Mouse (Mus musculus): ENCODE data around the gene Abcb6. TPM values are rescaled to one million over a fixed set of nuclear protein-coding genes. Genes with fewer than 3 reads are reported as not detected.

The Abcb6 gene
- polyA plus RNA-seq, 1 experiment from 2014 or later = 27.7 TPM

DNA sequence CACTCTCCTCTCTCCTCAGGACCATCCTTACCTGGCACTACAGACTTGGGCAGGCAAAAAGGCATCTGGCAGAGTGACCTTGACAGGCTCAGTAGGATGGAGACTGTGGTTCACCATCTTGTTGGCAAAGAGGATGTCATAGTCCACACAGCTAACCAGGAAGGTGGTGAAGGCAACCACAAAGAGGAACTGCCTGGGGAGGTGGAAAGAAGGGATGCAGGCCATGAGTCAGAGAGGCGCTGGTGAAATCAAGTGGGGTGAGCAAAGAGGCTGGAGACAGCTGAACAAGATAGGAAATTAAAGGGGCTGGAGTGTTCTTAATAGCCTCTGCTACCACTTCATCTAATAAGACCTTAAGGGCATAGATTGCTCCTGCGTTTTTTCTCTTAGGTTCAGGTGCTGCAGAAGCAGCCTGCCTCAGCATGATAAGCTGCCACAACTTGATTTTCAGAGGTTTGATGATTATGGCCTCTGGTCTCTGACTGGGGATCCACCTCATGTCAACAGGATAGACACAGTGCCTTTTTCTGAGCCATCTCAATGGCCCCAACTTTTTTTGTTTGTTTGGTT lies 7.8 kb upstream of the Abcb6 start:
- Histone ChIP-seq H3K4me2 (ENCODE audit: low read depth, low read length) (no peak overlapping the region), H3K27me3 (ENCODE audit: control insufficient read depth, insufficient read depth, low read length) (no peaks in the 10 kb centered on the region), H3K9me3 (replicated peaks; ENCODE audit: control insufficient read depth, low read length) (no peaks in the 10 kb centered on the region), H3K4me1 (ENCODE audit: control insufficient read depth, insufficient read depth, low read length) (peaks cover 10% of the 10 kb centered on the region), H3K27ac (ENCODE audit: low read length) (no peak overlapping the region), H3K36me3 (ENCODE audit: control insufficient read depth, insufficient read depth, low read length) (peaks cover 11% of the 10 kb centered on the region), H3K9ac (ENCODE audit: low read length) (no peak overlapping the region), H3K4me3 (replicated peaks; ENCODE audit: low read length) (no peak overlapping the region)
- ATAC-seq (ENCODE audit: insufficient read depth, low FRiP score) = no peak
- WGBS = 83% methylated on average over 2 of the region's 2 CpGs

- no peak for ATAC-seq (ENCODE audit: insufficient read depth, low FRiP score)
- Histone ChIP-seq H3K36me3 (ENCODE audit: control insufficient read depth, insufficient read depth, low read length) (peaks cover 19% of the 10 kb centered on the region), H3K27ac (ENCODE audit: low read length) (no peak overlapping the region), H3K4me2 (ENCODE audit: low read depth, low read length) (no peak overlapping the region), H3K9me3 (replicated peaks; ENCODE audit: control insufficient read depth, low read length) (0 out of 2 replicates have a peak, but pooled peaks cover 3% of the 10 kb centered on the region), H3K4me1 (ENCODE audit: control insufficient read depth, insufficient read depth, low read length) (peaks cover 10% of the 10 kb centered on the region), H3K4me3 (replicated peaks; ENCODE audit: low read length) (no peak overlapping the region), H3K9ac (ENCODE audit: low read length) (no peak overlapping the region), H3K27me3 (ENCODE audit: control insufficient read depth, insufficient read depth, low read length) (no peaks in the 10 kb centered on the region)
Measured at GRCm38 (mm10) chr1:75187126-75187525, 6.9 kb upstream of the Abcb6 start.

GRCm38 (mm10) chr1:75185495-75185894 lies 5.3 kb upstream of the Abcb6 start:
- Histone ChIP-seq H3K4me1 (ENCODE audit: control insufficient read depth, insufficient read depth, low read length) (peaks cover 6% of the 10 kb centered on the region), H3K4me3 (replicated peaks; ENCODE audit: low read length) (no peak overlapping the region), H3K27me3 (ENCODE audit: control insufficient read depth, insufficient read depth, low read length) (no peaks in the 10 kb centered on the region), H3K4me2 (ENCODE audit: low read depth, low read length) (no peak overlapping the region), H3K36me3 (ENCODE audit: control insufficient read depth, insufficient read depth, low read length) (peaks cover 20% of the 10 kb centered on the region), H3K9ac (ENCODE audit: low read length) (no peak overlapping the region), H3K27ac (ENCODE audit: low read length) (no peak overlapping the region), H3K9me3 (replicated peaks; ENCODE audit: control insufficient read depth, low read length) (0 out of 2 replicates have a peak, but pooled peaks cover 3% of the 10 kb centered on the region)
- ATAC-seq (ENCODE audit: insufficient read depth, low FRiP score) = no peak
- 93% methylated on average over 11 of the region's 11 CpGs for WGBS

DNA sequence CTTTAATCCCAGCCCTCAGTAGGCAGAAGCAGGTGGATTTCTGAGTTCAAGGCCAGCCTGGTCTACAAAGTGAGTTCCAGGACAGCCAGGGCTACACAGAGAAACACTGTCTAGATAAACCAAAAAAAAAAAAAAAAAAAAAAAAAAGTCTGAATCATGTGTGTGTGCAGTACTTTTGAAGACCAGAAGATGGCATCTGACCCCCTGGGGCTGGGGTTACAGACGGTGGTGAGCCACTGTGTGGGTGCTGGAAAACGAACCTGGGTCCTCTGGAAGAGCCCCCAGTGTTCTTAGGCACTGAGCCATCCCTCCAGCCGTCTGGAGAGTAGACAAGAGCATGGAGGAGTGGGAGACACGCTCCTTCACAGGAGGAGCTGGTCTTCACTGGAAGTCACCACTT lies 2.0 kb upstream of the Abcb6 start:
- no peak overlapping the region for H3K9ac ChIP-seq (ENCODE audit: low read length)
- peaks cover 16% of the 10 kb centered on the region for H3K36me3 ChIP-seq (ENCODE audit: control insufficient read depth, insufficient read depth, low read length)
- 71% methylated on average over 4 of the region's 4 CpGs for WGBS
- no peak overlapping the region for H3K4me2 ChIP-seq (ENCODE audit: low read depth, low read length)
- no peak overlapping the region for H3K4me3 ChIP-seq (replicated peaks; ENCODE audit: low read length)
- 0 out of 2 replicates have a peak, but pooled peaks cover 3% of the 10 kb centered on the region for H3K9me3 ChIP-seq (replicated peaks; ENCODE audit: control insufficient read depth, low read length)
- peaks cover 13% of the 10 kb centered on the region for H3K4me1 ChIP-seq (ENCODE audit: control insufficient read depth, insufficient read depth, low read length)
- no peaks in the 10 kb centered on the region for H3K27me3 ChIP-seq (ENCODE audit: control insufficient read depth, insufficient read depth, low read length)
- ATAC-seq (ENCODE audit: insufficient read depth, low FRiP score) = no peak
- no peak overlapping the region for H3K27ac ChIP-seq (ENCODE audit: low read length)

GRCm38 (mm10) chr1:75181377-75181870 lies 1.2 kb upstream of the Abcb6 start:
- peaks cover 15% of the 10 kb centered on the region for H3K36me3 ChIP-seq (ENCODE audit: control insufficient read depth, insufficient read depth, low read length)
- H3K4me2 ChIP-seq (ENCODE audit: low read depth, low read length) = no peak overlapping the region
- H3K9me3 ChIP-seq (replicated peaks; ENCODE audit: control insufficient read depth, low read length) = 0 out of 2 replicates have a peak, but pooled peaks cover 3% of the 10 kb centered on the region
- H3K27me3 ChIP-seq (ENCODE audit: control insufficient read depth, insufficient read depth, low read length) = no peaks in the 10 kb centered on the region
- no peak overlapping the region for H3K4me3 ChIP-seq (replicated peaks; ENCODE audit: low read length)
- ATAC-seq (ENCODE audit: insufficient read depth, low FRiP score) = no peak
- WGBS = 85% methylated on average over 4 of the region's 4 CpGs
- H3K4me1 ChIP-seq (ENCODE audit: control insufficient read depth, insufficient read depth, low read length) = peaks cover 13% of the 10 kb centered on the region
- no peak overlapping the region for H3K9ac ChIP-seq (ENCODE audit: low read length)
- no peak overlapping the region for H3K27ac ChIP-seq (ENCODE audit: low read length)

DNA sequence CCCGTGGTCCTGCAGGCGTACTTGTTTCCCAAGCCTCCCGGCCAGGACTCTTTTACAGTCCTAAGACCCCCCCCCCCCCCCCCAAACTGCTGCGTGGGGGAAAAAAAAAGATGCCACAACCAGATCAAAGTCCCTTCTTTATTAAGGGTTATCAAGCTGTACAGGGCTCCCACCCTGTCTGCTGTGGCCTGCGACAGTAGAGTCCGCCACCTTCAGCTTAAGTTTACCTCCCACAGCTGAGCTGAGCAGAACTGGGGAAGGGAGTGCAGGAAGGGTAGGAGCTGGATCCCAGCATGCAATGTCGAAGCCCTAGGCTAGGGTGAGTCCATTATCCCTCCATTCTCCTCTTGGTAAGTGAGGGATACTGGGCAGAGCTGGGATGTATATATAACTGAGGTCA lies 549 bp upstream of the Abcb6 start:
- no peak for ATAC-seq (ENCODE audit: insufficient read depth, low FRiP score)
- H3K4me3 ChIP-seq (replicated peaks; ENCODE audit: low read length) = peak overlapping the region; percentile 61; the same call in 1 of the 2 replicates
- H3K9ac ChIP-seq (ENCODE audit: low read length) = 0 out of 2 replicates have a peak overlapping the region, but pooled peaks have one; percentile 5
- no peak overlapping the region for H3K27ac ChIP-seq (ENCODE audit: low read length)
- H3K36me3 ChIP-seq (ENCODE audit: control insufficient read depth, insufficient read depth, low read length) = peaks cover 9% of the 10 kb centered on the region
- WGBS = 31% methylated on average over 7 of the region's 7 CpGs
- no peaks in the 10 kb centered on the region for H3K27me3 ChIP-seq (ENCODE audit: control insufficient read depth, insufficient read depth, low read length)
- peak overlapping the region; percentile 97 for H3K4me2 ChIP-seq (ENCODE audit: low read depth, low read length)
- peaks cover 13% of the 10 kb centered on the region for H3K4me1 ChIP-seq (ENCODE audit: control insufficient read depth, insufficient read depth, low read length)
- H3K9me3 ChIP-seq (replicated peaks; ENCODE audit: control insufficient read depth, low read length) = 0 out of 2 replicates have a peak, but pooled peaks cover 3% of the 10 kb centered on the region

DNA sequence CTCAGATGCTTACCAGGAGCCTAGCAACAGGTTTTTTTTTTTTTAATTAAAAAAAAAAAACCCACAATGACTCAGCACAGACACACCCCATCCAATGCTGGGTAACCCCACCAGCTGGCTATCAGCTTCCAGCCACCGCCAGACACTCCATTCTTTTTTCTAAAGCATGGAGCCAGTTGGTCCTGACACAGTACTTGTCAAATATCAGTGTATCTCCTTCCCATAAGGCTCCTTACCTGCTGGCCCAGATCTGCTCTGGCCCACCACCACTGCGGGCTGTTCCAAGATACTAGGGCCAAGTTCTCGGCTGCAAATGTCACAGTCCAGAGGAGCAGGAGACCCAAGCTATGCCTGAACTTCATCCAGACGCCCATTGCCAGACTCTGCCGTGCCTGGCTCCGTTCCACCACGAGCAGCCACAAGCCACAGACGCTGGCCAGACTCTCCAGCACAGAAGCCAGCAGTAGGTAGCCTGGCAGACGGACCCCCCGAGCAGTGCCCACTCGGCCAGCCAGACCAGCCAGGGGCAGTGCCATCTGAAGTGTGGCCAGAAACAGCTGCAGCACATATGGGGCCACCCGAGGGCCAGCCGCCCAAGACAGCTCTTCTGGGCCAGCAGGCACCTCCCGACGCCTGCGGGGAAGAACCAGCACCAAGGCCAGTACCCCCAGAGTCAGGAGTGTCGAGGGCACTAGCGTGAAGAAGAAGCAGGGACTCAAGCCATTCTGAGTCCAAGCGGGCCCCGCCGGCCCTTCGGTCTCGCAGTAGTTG lies 673 bp downstream of the Abcb6 start:
- ATAC-seq (ENCODE audit: insufficient read depth, low FRiP score) = peak; percentile 8; the same call in 1 of the 2 replicates
- Histone ChIP-seq H3K36me3 (ENCODE audit: control insufficient read depth, insufficient read depth, low read length) (peaks cover 12% of the 10 kb centered on the region), H3K4me2 (ENCODE audit: low read depth, low read length) (peak overlapping the region; percentile 97), H3K4me1 (ENCODE audit: control insufficient read depth, insufficient read depth, low read length) (peaks cover 13% of the 10 kb centered on the region), H3K27ac (ENCODE audit: low read length) (0 out of 2 replicates have a peak overlapping the region, but pooled peaks have one; percentile 43), H3K27me3 (ENCODE audit: control insufficient read depth, insufficient read depth, low read length) (no peaks in the 10 kb centered on the region), H3K9ac (ENCODE audit: low read length) (peak overlapping the region; percentile 73), H3K4me3 (replicated peaks; ENCODE audit: low read length) (peak overlapping the region; percentile 61), H3K9me3 (replicated peaks; ENCODE audit: control insufficient read depth, low read length) (0 out of 2 replicates have a peak, but pooled peaks cover 3% of the 10 kb centered on the region)
- WGBS = 7% methylated on average over 23 of the region's 23 CpGs

DNA sequence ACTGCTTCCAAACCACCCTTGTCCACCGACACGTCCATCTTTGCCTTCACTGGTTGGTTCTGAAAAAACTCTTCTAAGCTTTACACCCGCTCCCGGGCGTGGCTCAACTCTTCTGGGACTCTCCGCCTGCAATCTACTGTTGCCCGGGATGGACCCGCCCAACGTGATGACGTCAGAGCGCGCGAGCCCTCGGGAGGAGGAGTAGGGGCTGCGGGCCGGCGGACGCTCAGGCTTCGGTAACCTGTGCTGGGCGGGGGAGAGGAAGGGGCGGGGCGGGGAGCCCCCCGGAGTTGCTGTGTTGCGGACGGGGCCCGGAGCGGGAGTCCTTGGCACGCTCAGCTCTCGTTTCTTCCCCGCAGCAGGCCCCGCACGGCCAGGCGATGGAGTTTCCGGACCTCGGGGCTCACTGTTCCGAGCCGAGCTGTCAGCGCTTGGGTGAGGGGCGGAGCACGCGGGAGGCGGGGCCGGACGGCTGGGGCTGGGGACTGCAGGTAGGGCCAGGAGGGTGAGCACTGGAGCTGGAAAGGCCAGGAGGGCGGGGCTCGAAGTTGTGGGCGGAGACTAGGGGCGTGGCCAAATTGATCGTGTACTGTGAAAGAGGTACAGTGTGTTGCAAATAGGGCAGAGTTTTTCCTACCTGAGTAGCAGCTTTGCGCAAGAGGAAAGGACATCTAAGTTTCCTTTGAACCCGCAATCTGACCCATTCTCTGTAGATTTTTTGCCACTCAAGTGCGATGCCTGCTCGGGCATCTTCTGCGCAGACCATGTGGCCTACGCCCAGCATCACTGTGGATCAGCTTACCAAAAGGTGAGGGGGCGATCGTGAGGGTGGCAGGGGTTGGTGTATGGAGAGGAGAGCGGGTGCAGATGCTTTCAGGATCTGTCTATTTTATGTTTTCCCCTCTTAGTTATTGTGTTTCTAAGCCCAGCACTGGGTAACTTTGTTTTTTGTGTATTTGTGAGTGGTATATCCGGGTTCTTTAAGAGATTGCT lies 11.4 kb downstream of the Abcb6 start, which contains the start of gene Zfand2b:
TSS of gene Zfand2b (plus strand) at position 175 of the 993 bp plus-strand sequence.
- under 1% methylated on average over 57 of the region's 59 CpGs for WGBS
- Histone ChIP-seq H3K4me1 (ENCODE audit: control insufficient read depth, insufficient read depth, low read length) (peaks cover 13% of the 10 kb centered on the region; the same call in 1 of the 2 replicates), H3K36me3 (ENCODE audit: control insufficient read depth, insufficient read depth, low read length) (peaks cover 8% of the 10 kb centered on the region; the same call in 1 of the 2 replicates), H3K9me3 (replicated peaks; ENCODE audit: control insufficient read depth, low read length) (no peaks in the 10 kb centered on the region), H3K27ac (ENCODE audit: low read length) (peak within 1 kb of the TSS; percentile 92), H3K4me2 (ENCODE audit: low read depth, low read length) (peak within 1 kb of the TSS; percentile 92), H3K9ac (ENCODE audit: low read length) (peak within 1 kb of the TSS; percentile 87), H3K4me3 (replicated peaks; ENCODE audit: low read length) (peak within 1 kb of the TSS; percentile 89), H3K27me3 (ENCODE audit: control insufficient read depth, insufficient read depth, low read length) (no peaks in the 10 kb centered on the region)
- peak; percentile 99 for ATAC-seq (ENCODE audit: insufficient read depth, low FRiP score)
